Mouse (Mus musculus) E14TG2a.4 (cell line): ENCODE measurements around the gene Ubash3b.

ENCODE experiments used
- H3K27me3 ChIP-seq: 2 replicates; pipeline ENCODE4 v1.6.1; 2014; ENCODE audit warnings: low read length, control low read depth; ENCODE audit not compliant: insufficient read depth
- H3K36me3 ChIP-seq: 2 replicates; pipeline ENCODE4 v1.6.1; 2014; ENCODE audit warnings: low read length, control low read depth; ENCODE audit not compliant: insufficient read depth
- H3K4me1 ChIP-seq: replicated peaks from 2 replicates; pipeline ENCODE4 v1.6.1; 2014; ENCODE audit warnings: low read depth, low read length, control low read depth
- H3K4me3 ChIP-seq: replicated peaks from 2 replicates; pipeline ENCODE4 v1.5.1; 2014; ENCODE audit warnings: mild to moderate bottlenecking, low read length
- H3K9me3 ChIP-seq: 2 replicates; pipeline ENCODE4 v1.6.1; 2014; ENCODE audit warnings: low read length, control low read depth
- CTCF ChIP-seq: conservative IDR thresholded peaks from 2 replicates; pipeline ENCODE4 v1.5.1; 2014; ENCODE audit warnings: low read length
- NANOG ChIP-seq: IDR thresholded peaks from 2 replicates; pipeline ENCODE4 v1.6.1; 2014; ENCODE audit warnings: borderline replicate concordance, low read length, mixed read lengths
- POU5F1 ChIP-seq: IDR thresholded peaks from 2 replicates; pipeline ENCODE4 v1.6.1; 2014; ENCODE audit warnings: low read length, borderline replicate concordance

Ubash3b gene

GRCm38 (mm10) chr9:41147203-41147842 lies 14.2 kb downstream of the Ubash3b start:
- peaks cover 14% of the 10 kb centered on the region for H3K27me3 ChIP-seq
- H3K9me3 ChIP-seq: no peaks in the 10 kb centered on the region
- no peaks in the 10 kb centered on the region for H3K36me3 ChIP-seq
- H3K4me3 ChIP-seq: no peak overlapping the region
- TF ChIP-seq CTCF (no peak), NANOG (no peak), POU5F1 (no peak)
- H3K4me1 ChIP-seq: no peaks in the 10 kb centered on the region

GRCm38 (mm10) chr9:41143825-41144224 lies 17.7 kb downstream of the Ubash3b start:
- Histone ChIP-seq H3K4me3 (no peak overlapping the region), H3K9me3 (no peaks in the 10 kb centered on the region), H3K27me3 (peaks cover 9% of the 10 kb centered on the region), H3K36me3 (no peaks in the 10 kb centered on the region), H3K4me1 (no peaks in the 10 kb centered on the region)
- TF ChIP-seq POU5F1 (no peak), NANOG (no peak), CTCF (no peak)

- Histone ChIP-seq H3K4me3 (no peak overlapping the region), H3K4me1 (no peaks in the 10 kb centered on the region), H3K9me3 (0 out of 2 replicates have a peak, but pooled peaks cover under 1% of the 10 kb centered on the region), H3K27me3 (peaks cover 9% of the 10 kb centered on the region), H3K36me3 (no peaks in the 10 kb centered on the region)
- TF ChIP-seq POU5F1 (no peak), CTCF (no peak), NANOG (no peak)
These were observed 18.4 kb downstream of the Ubash3b start for GRCm38 (mm10) chr9:41143115-41143514.

- Histone ChIP-seq H3K36me3 (no peaks in the 10 kb centered on the region), H3K4me1 (no peaks in the 10 kb centered on the region), H3K4me3 (no peak overlapping the region), H3K27me3 (no peaks in the 10 kb centered on the region), H3K9me3 (0 out of 2 replicates have a peak, but pooled peaks cover 9% of the 10 kb centered on the region)
- TF ChIP-seq POU5F1 (no peak), NANOG (no peak), CTCF (no peak)
These were observed 20.5 kb downstream of the Ubash3b start for GRCm38 (mm10) chr9:41141026-41141425.

GRCm38 (mm10) chr9:41138987-41139808 lies 22.3 kb downstream of the Ubash3b start:
- Histone ChIP-seq H3K4me3 (no peak overlapping the region), H3K9me3 (0 out of 2 replicates have a peak, but pooled peaks cover 9% of the 10 kb centered on the region), H3K27me3 (no peaks in the 10 kb centered on the region), H3K36me3 (no peaks in the 10 kb centered on the region), H3K4me1 (no peaks in the 10 kb centered on the region)
- no peak for TF ChIP-seq POU5F1
- TF ChIP-seq NANOG: no peak
- no peak for TF ChIP-seq CTCF

GRCm38 (mm10) chr9:41136691-41137467 lies 24.6 kb downstream of the Ubash3b start:
- Histone ChIP-seq H3K27me3 (no peaks in the 10 kb centered on the region), H3K4me1 (no peaks in the 10 kb centered on the region), H3K9me3 (0 out of 2 replicates have a peak, but pooled peaks cover 9% of the 10 kb centered on the region), H3K4me3 (no peak overlapping the region), H3K36me3 (no peaks in the 10 kb centered on the region)
- TF ChIP-seq POU5F1: no peak
- TF ChIP-seq NANOG: no peak
- TF ChIP-seq CTCF: no peak

GRCm38 (mm10) chr9:41136273-41136672 lies 25.2 kb downstream of the Ubash3b start:
- Histone ChIP-seq H3K9me3 (0 out of 2 replicates have a peak, but pooled peaks cover 9% of the 10 kb centered on the region), H3K27me3 (no peaks in the 10 kb centered on the region), H3K4me3 (no peak overlapping the region), H3K4me1 (no peaks in the 10 kb centered on the region), H3K36me3 (no peaks in the 10 kb centered on the region)
- no peak for TF ChIP-seq POU5F1
- TF ChIP-seq CTCF: no peak

- no peaks in the 10 kb centered on the region for H3K36me3 ChIP-seq
- H3K27me3 ChIP-seq: no peaks in the 10 kb centered on the region
- no peak for TF ChIP-seq POU5F1
- no peak for TF ChIP-seq NANOG
- no peak for TF ChIP-seq CTCF
- H3K4me3 ChIP-seq: no peak overlapping the region
- 0 out of 2 replicates have a peak, but pooled peaks cover 9% of the 10 kb centered on the region for H3K9me3 ChIP-seq
- H3K4me1 ChIP-seq: no peaks in the 10 kb centered on the region
These were observed 26.6 kb downstream of the Ubash3b start for GRCm38 (mm10) chr9:41134907-41135306.
